Mouse (Mus musculus): ENCODE results near the gene Gtf2ird2. TPM values are rescaled to one million over a fixed set of nuclear protein-coding genes. Genes with fewer than 3 reads are reported as not detected.
A peak's percentile ranks its signal among the peaks of the same experiment; 100 is the strongest.

Gene Gtf2ird2
- polyA plus RNA-seq, 2 experiments from 2014 or later: 2.6 to 5.8 TPM

GRCm38 (mm10) chr5:134236241-134236640 lies 52.4 kb downstream of the Gtf2ird2 start:
- no peak for ATAC-seq

GRCm38 (mm10) chr5:134236796-134237195 lies 53.0 kb downstream of the Gtf2ird2 start:
- peak; percentile 79 for ATAC-seq

GRCm38 (mm10) chr5:134237508-134237907 lies 53.7 kb downstream of the Gtf2ird2 start:
- ATAC-seq: no peak

GRCm38 (mm10) chr5:134237936-134238760 lies 54.3 kb downstream of the Gtf2ird2 start:
- ATAC-seq: no peak

GRCm38 (mm10) chr5:134241831-134242230 lies 58.0 kb downstream of the Gtf2ird2 start:
- no peak for ATAC-seq

GRCm38 (mm10) chr5:134243661-134244436 lies 60.0 kb downstream of the Gtf2ird2 start:
- ATAC-seq: peak; percentile 70

GRCm38 (mm10) chr5:134244890-134245289 lies 61.1 kb downstream of the Gtf2ird2 start:
- ATAC-seq: no peak

GRCm38 (mm10) chr5:134246146-134246545 lies 62.3 kb downstream of the Gtf2ird2 start:
- no peak for ATAC-seq

- ATAC-seq: no peak
Measured at GRCm38 (mm10) chr5:134248608-134249244, 64.9 kb downstream of the Gtf2ird2 start.

- no peak for ATAC-seq
Measured at GRCm38 (mm10) chr5:134249245-134249649, 65.4 kb downstream of the Gtf2ird2 start.

- no peak for ATAC-seq
Measured at GRCm38 (mm10) chr5:134250601-134251000, 66.8 kb downstream of the Gtf2ird2 start.

- no peak for ATAC-seq
Measured at GRCm38 (mm10) chr5:134251083-134251482, 67.3 kb downstream of the Gtf2ird2 start.

GRCm38 (mm10) chr5:134253806-134254205 lies 70.0 kb downstream of the Gtf2ird2 start:
- no peak for ATAC-seq

- ATAC-seq: no peak
Measured at GRCm38 (mm10) chr5:134255294-134255693, 71.5 kb downstream of the Gtf2ird2 start.

- no peak for ATAC-seq
Measured at GRCm38 (mm10) chr5:134257349-134258031, 73.7 kb downstream of the Gtf2ird2 start.

- peak; percentile 70 for ATAC-seq
Measured at GRCm38 (mm10) chr5:134258395-134258794, 74.6 kb downstream of the Gtf2ird2 start.

GRCm38 (mm10) chr5:134258934-134259333 lies 75.1 kb downstream of the Gtf2ird2 start:
- ATAC-seq: no peak

GRCm38 (mm10) chr5:134260001-134260636 lies 76.3 kb downstream of the Gtf2ird2 start:
- no peak for ATAC-seq

GRCm38 (mm10) chr5:134265890-134266289 lies 82.1 kb downstream of the Gtf2ird2 start:
- peak; percentile 16 for ATAC-seq

- peak; percentile 76 for ATAC-seq
Measured at GRCm38 (mm10) chr5:134266404-134266803, 82.6 kb downstream of the Gtf2ird2 start.

- ATAC-seq: no peak
Measured at GRCm38 (mm10) chr5:134268751-134269150, 84.9 kb downstream of the Gtf2ird2 start.

GRCm38 (mm10) chr5:134269751-134270150 lies 85.9 kb downstream of the Gtf2ird2 start:
- peak; percentile 67 for ATAC-seq

Measured in activated CD4-positive, CD25-positive, alpha-beta regulatory T cell, adult 4 months (primary cell).